Mouse (Mus musculus): ENCODE data around the gene Rab27a. TPM values are rescaled to one million over a fixed set of nuclear protein-coding genes. Genes with fewer than 3 reads are reported as not detected.
"Not testable (repeated sequence)": the region's sequence is repeated elsewhere in the genome, so short reads cannot be mapped to it uniquely, and the experiment has no call there.

The Rab27a gene
- total and polyA plus RNA-seq, 2 experiments from 2014 or later: 1.7 to 4.0 TPM

DNA sequence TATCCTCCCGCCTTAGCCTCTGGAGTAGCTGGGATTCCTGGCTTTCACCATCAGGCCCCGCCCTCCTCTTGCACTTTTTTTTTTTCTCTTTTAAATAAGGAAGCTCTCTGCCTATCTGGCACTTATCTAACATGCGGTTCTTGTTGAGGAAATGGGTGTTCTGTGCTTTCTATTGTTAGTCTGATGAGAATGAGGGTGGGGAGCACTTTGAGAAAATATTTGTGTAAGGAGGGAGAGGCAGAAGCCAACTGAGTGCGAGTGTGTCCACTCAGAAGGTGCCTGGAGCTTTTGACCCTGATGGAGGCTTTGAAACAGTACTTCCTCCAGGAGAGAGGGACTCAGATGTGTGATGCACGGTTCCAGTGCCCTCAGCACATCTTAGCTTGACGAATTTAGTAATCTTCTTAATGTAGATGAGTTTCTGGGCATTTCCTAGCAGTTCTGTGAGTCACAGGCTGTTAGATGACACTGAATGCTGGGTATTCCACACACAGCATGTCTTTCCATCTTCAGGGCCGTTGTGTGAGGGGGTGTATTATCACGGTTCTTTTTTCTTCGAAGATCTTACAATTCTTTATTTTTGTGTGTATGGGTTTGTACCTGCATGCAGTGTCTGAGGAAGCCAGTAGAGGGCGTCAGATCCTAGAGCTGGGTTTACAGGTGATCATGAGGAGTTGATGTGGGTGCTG is 26.5 kb downstream of the Rab27a start:
- Histone ChIP-seq H3K9me3 (replicated peaks; ENCODE audit: control insufficient read depth, low read length) (no peaks in the 10 kb centered on the region), H3K4me2 (ENCODE audit: low read depth, low read length) (no peak overlapping the region), H3K9ac (replicated peaks; ENCODE audit: low read depth, low read length) (no peak overlapping the region), H3K4me3 (ENCODE audit: low read depth, low read length) (no peak overlapping the region), H3K36me3 (replicated peaks; ENCODE audit: control insufficient read depth, insufficient read depth, low read length) (no peaks in the 10 kb centered on the region), H3K27ac (ENCODE audit: low read depth) (0 out of 2 replicates have a peak overlapping the region, but pooled peaks have one; percentile 0), H3K4me1 (ENCODE audit: control insufficient read depth, insufficient read depth) (peaks cover 9% of the 10 kb centered on the region), H3K27me3 (ENCODE audit: control insufficient read depth, insufficient read depth, low read length) (no peaks in the 10 kb centered on the region)
- DNase-seq (ENCODE audit: low spot score) (peak; percentile 55), ATAC-seq (ENCODE audit: insufficient read depth, low read depth) (peak; percentile 24; the same call in 1 of the 2 replicates)
- WGBS: 51% methylated on average over 10 of the region's 10 CpGs
- TF ChIP-seq CTCF (IDR thresholded peaks at IDR 0.05; ENCODE audit: low read depth): no peak

DNA sequence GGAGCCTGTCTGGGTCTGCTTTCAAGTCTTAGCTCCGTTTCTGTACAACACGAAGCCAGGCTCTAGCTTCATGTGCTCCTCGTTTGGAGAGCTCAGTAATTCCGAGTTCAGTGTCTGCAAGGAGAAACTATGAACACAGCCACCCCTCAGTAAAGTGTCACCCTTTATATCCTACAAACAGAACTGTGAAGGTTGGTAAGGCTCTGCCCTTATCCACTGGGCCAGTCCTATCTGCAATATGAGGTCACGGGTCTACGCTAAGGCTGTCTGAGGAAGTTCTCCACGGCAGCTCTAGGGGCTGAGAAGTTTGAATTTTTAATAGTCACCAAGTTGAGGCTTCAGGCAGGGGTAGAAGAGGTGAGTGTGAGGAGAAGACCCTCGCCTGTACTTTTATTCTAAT is 27.8 kb downstream of the Rab27a start:
- H3K9me3 ChIP-seq (replicated peaks; ENCODE audit: control insufficient read depth, low read length): no peaks in the 10 kb centered on the region
- H3K9ac ChIP-seq (replicated peaks; ENCODE audit: low read depth, low read length): no peak overlapping the region
- no peaks in the 10 kb centered on the region for H3K27me3 ChIP-seq (ENCODE audit: control insufficient read depth, insufficient read depth, low read length)
- TF ChIP-seq CTCF (IDR thresholded peaks at IDR 0.05; ENCODE audit: low read depth) (no peak), EP300 (IDR thresholded peaks at IDR 0.05; ENCODE audit: low read depth) (no peak)
- ATAC-seq (ENCODE audit: insufficient read depth, low read depth): no peak
- no peak overlapping the region for H3K4me2 ChIP-seq (ENCODE audit: low read depth, low read length)
- WGBS: 68% methylated on average over 8 of the region's 8 CpGs
- no peak overlapping the region for H3K4me3 ChIP-seq (ENCODE audit: low read depth, low read length)
- no peak for DNase-seq (ENCODE audit: low spot score)
- peaks cover 9% of the 10 kb centered on the region for H3K4me1 ChIP-seq (ENCODE audit: control insufficient read depth, insufficient read depth)
- peak overlapping the region; percentile 15; the same call in 1 of the 2 replicates for H3K27ac ChIP-seq (ENCODE audit: low read depth)
- no peaks in the 10 kb centered on the region for H3K36me3 ChIP-seq (replicated peaks; ENCODE audit: control insufficient read depth, insufficient read depth, low read length)

DNA sequence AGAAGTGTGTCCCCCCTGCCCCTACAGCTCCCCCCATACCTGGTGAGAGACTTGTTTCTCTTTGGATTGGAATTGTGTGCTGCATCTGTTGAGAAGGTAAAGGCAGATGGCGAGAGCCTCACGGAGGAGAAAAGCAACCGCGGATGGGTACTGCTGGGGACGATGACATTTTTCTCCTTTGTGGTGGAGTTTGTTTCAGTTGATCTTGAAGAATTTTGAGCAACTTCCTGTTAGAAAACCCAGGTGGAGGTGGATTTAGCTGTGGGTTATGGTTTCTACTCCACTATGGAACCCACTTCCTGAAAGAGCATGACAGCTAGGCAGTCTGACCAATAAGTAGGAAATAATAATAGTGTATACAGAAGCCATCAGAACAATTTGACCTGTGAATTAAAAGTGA is 28.5 kb downstream of the Rab27a start:
- Histone ChIP-seq H3K4me2 (ENCODE audit: low read depth, low read length) (no peak overlapping the region; the same call in 1 of the 2 replicates), H3K4me1 (ENCODE audit: control insufficient read depth, insufficient read depth) (peaks cover 3% of the 10 kb centered on the region; the same call in 1 of the 2 replicates), H3K27ac (ENCODE audit: low read depth) (peak overlapping the region; percentile 15; the same call in 1 of the 2 replicates), H3K27me3 (ENCODE audit: control insufficient read depth, insufficient read depth, low read length) (no peaks in the 10 kb centered on the region), H3K9ac (replicated peaks; ENCODE audit: low read depth, low read length) (no peak overlapping the region), H3K4me3 (ENCODE audit: low read depth, low read length) (no peak overlapping the region), H3K36me3 (replicated peaks; ENCODE audit: control insufficient read depth, insufficient read depth, low read length) (no peaks in the 10 kb centered on the region), H3K9me3 (replicated peaks; ENCODE audit: control insufficient read depth, low read length) (no peaks in the 10 kb centered on the region)
- ATAC-seq (ENCODE audit: insufficient read depth, low read depth) (no peak), DNase-seq (ENCODE audit: low spot score) (no peak)
- no peak for TF ChIP-seq EP300 (IDR thresholded peaks at IDR 0.05; ENCODE audit: low read depth)
- no peak for TF ChIP-seq CTCF (IDR thresholded peaks at IDR 0.05; ENCODE audit: low read depth)
- 89% methylated on average over 5 of the region's 5 CpGs for WGBS

DNA sequence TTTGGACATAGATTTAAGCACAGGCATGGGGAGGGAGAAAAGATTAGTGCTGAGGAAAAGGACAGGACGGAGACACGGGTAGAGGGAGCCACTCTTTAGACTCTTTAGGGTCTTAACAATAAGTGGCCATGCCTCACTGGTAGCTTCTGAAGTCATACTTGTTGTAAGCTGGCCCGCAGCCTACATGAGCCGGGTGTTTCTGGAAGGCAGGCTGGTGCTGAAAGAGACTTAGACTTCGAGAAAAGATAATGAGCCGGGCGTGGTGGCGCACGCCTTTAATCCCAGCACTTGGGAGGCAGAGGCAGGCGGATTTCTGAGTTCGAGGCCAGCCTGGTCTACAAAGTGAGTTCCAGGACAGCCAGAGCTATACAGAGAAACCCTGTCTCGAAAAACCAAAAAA is 34.7 kb downstream of the Rab27a start:
- WGBS: 74% methylated on average over 10 of the region's 12 CpGs
- not testable (repeated sequence) for DNase-seq (ENCODE audit: low spot score)

DNA sequence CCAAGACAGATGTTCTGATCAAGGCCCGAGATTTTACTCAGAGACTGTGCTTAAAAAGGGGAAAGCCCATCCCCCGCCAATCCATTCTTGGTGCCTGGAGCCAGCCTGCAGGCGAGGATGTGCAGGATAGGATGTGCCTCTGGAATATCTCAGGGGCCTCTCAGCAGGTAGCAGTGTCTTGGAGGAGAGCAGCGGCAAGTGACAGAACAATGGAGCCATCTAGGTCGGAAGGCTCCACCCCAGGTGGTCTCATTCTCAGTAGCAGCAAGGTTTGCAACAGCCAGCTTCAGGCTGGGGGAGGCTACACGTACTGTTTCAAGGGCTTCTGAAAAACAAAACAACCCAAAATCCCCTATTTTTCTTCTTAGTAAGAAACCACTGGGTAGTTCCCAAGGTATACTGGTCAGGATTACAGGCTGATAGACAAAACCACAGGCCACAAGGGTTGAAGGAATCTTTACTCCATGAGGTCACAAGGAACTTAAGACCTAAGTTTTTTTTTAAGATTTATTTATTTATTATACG is 35.2 kb downstream of the Rab27a start:
- WGBS: 50% methylated on average over 7 of the region's 7 CpGs
- Histone ChIP-seq H3K27me3 (ENCODE audit: control insufficient read depth, insufficient read depth, low read length) (no peaks in the 10 kb centered on the region), H3K9me3 (replicated peaks; ENCODE audit: control insufficient read depth, low read length) (no peaks in the 10 kb centered on the region), H3K4me1 (ENCODE audit: control insufficient read depth, insufficient read depth) (no peaks in the 10 kb centered on the region), H3K36me3 (replicated peaks; ENCODE audit: control insufficient read depth, insufficient read depth, low read length) (no peaks in the 10 kb centered on the region), H3K4me3 (ENCODE audit: low read depth, low read length) (no peak overlapping the region), H3K9ac (replicated peaks; ENCODE audit: low read depth, low read length) (no peak overlapping the region), H3K4me2 (ENCODE audit: low read depth, low read length) (no peak overlapping the region), H3K27ac (ENCODE audit: low read depth) (no peak overlapping the region)
- ATAC-seq (ENCODE audit: insufficient read depth, low read depth) (no peak), DNase-seq (ENCODE audit: low spot score) (no peak)
- TF ChIP-seq EP300 (IDR thresholded peaks at IDR 0.05; ENCODE audit: low read depth): no peak

More for the DNA sequence above, 34.7 kb downstream of the Rab27a start:
- not testable (repeated sequence) for H3K9me3 ChIP-seq (replicated peaks; ENCODE audit: control insufficient read depth, low read length); H3K36me3 ChIP-seq (replicated peaks; ENCODE audit: control insufficient read depth, insufficient read depth, low read length); H3K27me3 ChIP-seq (ENCODE audit: control insufficient read depth, insufficient read depth, low read length); H3K4me1 ChIP-seq (ENCODE audit: control insufficient read depth, insufficient read depth); ATAC-seq (ENCODE audit: insufficient read depth, low read depth); H3K9ac ChIP-seq (replicated peaks; ENCODE audit: low read depth, low read length); H3K4me2 ChIP-seq (ENCODE audit: low read depth, low read length); H3K27ac ChIP-seq (ENCODE audit: low read depth); H3K4me3 ChIP-seq (ENCODE audit: low read depth, low read length)

All from heart, postnatal 0 days (tissue).